Mouse (Mus musculus): ENCODE data around the gene Mfsd11. TPM values are rescaled to one million over a fixed set of nuclear protein-coding genes. Genes with fewer than 3 reads are reported as not detected.

Mfsd11 gene
- polyA plus RNA-seq, 1 experiment from 2014 or later, result 33.3 TPM

Other genes starting within 250 kb of the Mfsd11 start
- 7.4 and 7.5 TPM in 2 replicates for gene Rhbdf2, start 225.4 kb upstream of the Mfsd11 start, polyA plus RNA-seq (2015; fragmentation: Nextera tagmentation; extraction: Ambion mirVana)
- 1.2 and 1.3 TPM in 2 replicates for gene Prcd, start 198.9 kb upstream of the Mfsd11 start, polyA plus RNA-seq (2015; fragmentation: Nextera tagmentation; extraction: Ambion mirVana)
- gene Cygb, start 198.1 kb upstream of the Mfsd11 start, polyA plus RNA-seq (2015; fragmentation: Nextera tagmentation; extraction: Ambion mirVana), result 16.7 and 17.7 TPM in 2 replicates
- gene St6galnac1, start 76.9 kb upstream of the Mfsd11 start, polyA plus RNA-seq (2015; fragmentation: Nextera tagmentation; extraction: Ambion mirVana), result not detected in 2 replicates
- gene Mxra7, start 24.4 kb upstream of the Mfsd11 start, polyA plus RNA-seq (2015; fragmentation: Nextera tagmentation; extraction: Ambion mirVana), result 23.0 and 25.7 TPM in 2 replicates
- 57.9 and 61.3 TPM in 2 replicates for gene Mettl23, start 9.2 kb upstream of the Mfsd11 start, polyA plus RNA-seq (2015; fragmentation: Nextera tagmentation; extraction: Ambion mirVana)
- 71.1 and 76.3 TPM in 2 replicates for gene Jmjd6, start 9.0 kb upstream of the Mfsd11 start, polyA plus RNA-seq (2015; fragmentation: Nextera tagmentation; extraction: Ambion mirVana)
- gene Srsf2, start 654 bp downstream of the Mfsd11 start, polyA plus RNA-seq (2015; fragmentation: Nextera tagmentation; extraction: Ambion mirVana), result 728 and 781 TPM in 2 replicates
- gene Mgat5b, start 66.4 kb downstream of the Mfsd11 start, polyA plus RNA-seq (2015; fragmentation: Nextera tagmentation; extraction: Ambion mirVana), result 1.2 TPM in 2 replicates